Mouse (Mus musculus) inflammation-experienced regulatory T-cells, adult 6 months (primary cell): ENCODE data around the gene Hspa1a. TPM values are rescaled to one million over a fixed set of nuclear protein-coding genes. Genes with fewer than 3 reads are reported as not detected.

Experiments used
- ATAC-seq: one replicate; pipeline ENCODE4 v1.8.0; 2017
- polyA plus RNA-seq, 3 experiments: library from polyadenylated mRNA; unstranded; fragments of 100-300 nt; shearing (Covaris generic); gene quantifications; one replicate each; pipeline ENCODE4 v1.2.1; 2017

Gene Hspa1a
- polyA plus RNA-seq, 3 experiments from 2014 or later: 0.74 to 2.3 (median 1.1) TPM

GRCm38 (mm10) chr17:34946486-34947140, 25.3 kb downstream of the Hspa1a start:
- ATAC-seq: no peak

- no peak for ATAC-seq
Measured at GRCm38 (mm10) chr17:34944362-34944761, 27.6 kb downstream of the Hspa1a start.

GRCm38 (mm10) chr17:34943128-34943815, 28.7 kb downstream of the Hspa1a start:
- ATAC-seq: no peak

- ATAC-seq: no peak
Measured at GRCm38 (mm10) chr17:34941344-34942041, 30.5 kb downstream of the Hspa1a start.

- no peak for ATAC-seq
Measured at GRCm38 (mm10) chr17:34937960-34938505, 33.9 kb downstream of the Hspa1a start.

- no peak for ATAC-seq
Measured at GRCm38 (mm10) chr17:34934830-34935229, 37.1 kb downstream of the Hspa1a start.

GRCm38 (mm10) chr17:34934031-34934430, 37.9 kb downstream of the Hspa1a start:
- ATAC-seq: no peak

- no peak for ATAC-seq
Measured at GRCm38 (mm10) chr17:34932287-34932686, 39.7 kb downstream of the Hspa1a start.

GRCm38 (mm10) chr17:34931735-34932098, 40.2 kb downstream of the Hspa1a start:
- ATAC-seq: peak; percentile 34

- ATAC-seq: peak; percentile 99
Measured at GRCm38 (mm10) chr17:34931061-34931734, 40.8 kb downstream of the Hspa1a start, which contains the start of gene Neu1. Gene Neu1 (plus strand): TSS chr17:34931253.

GRCm38 (mm10) chr17:34928841-34929240, 43.1 kb downstream of the Hspa1a start:
- ATAC-seq: no peak

GRCm38 (mm10) chr17:34927306-34928019, 44.5 kb downstream of the Hspa1a start:
- ATAC-seq: no peak

- ATAC-seq: no peak
Measured at GRCm38 (mm10) chr17:34924258-34924657, 47.7 kb downstream of the Hspa1a start.

- ATAC-seq: no peak
Measured at GRCm38 (mm10) chr17:34922939-34923338, 49.0 kb downstream of the Hspa1a start.

Other genes starting within 250 kb of the Hspa1a start
- gene C4b, start 228.3 kb downstream of the Hspa1a start, polyA plus RNA-seq: under 1 TPM in 1 of 3 experiments, not detected in 2; 0.08 TPM
- gene Cyp21a1, start 167.6 kb downstream of the Hspa1a start, polyA plus RNA-seq: not detected
- gene Stk19, start 135.2 kb downstream of the Hspa1a start, polyA plus RNA-seq: 10 to 100 TPM; 30.4 to 44.5 (median 37.2) TPM
- gene Dxo, start 135.1 kb downstream of the Hspa1a start, polyA plus RNA-seq: 10 to 100 TPM; 23.9 to 29.0 (median 27.1) TPM
- gene Skiv2l, start 121.9 kb downstream of the Hspa1a start, polyA plus RNA-seq: 10 to 100 TPM; 28.6 to 34.2 (median 33.7) TPM
- gene Nelfe, start 121.8 kb downstream of the Hspa1a start, polyA plus RNA-seq: 10 to 100 TPM; 40.1 to 65.0 (median 47.0) TPM
- 1 to 10 TPM in 1 of 3 experiments, under 1 TPM in 2; 0.24 to 2.6 (median 0.37) TPM for gene Cfb, start 109.6 kb downstream of the Hspa1a start, polyA plus RNA-seq
- gene Zbtb12, start 92.7 kb downstream of the Hspa1a start, polyA plus RNA-seq: not detected
- under 1 TPM in 1 of 3 experiments, not detected in 2; 0.26 TPM for gene Gm20547, start 90.1 kb downstream of the Hspa1a start, polyA plus RNA-seq
- 1 to 10 TPM in 1 of 3 experiments, not detected in 2; 1.4 TPM for gene C2, start 73.9 kb downstream of the Hspa1a start, polyA plus RNA-seq
- gene Ehmt2, start 73.7 kb downstream of the Hspa1a start, polyA plus RNA-seq: 10 to 100 TPM; 27.1 to 32.6 (median 29.4) TPM
- gene Slc44a4, start 57.7 kb downstream of the Hspa1a start, polyA plus RNA-seq: not detected
- gene Neu1, start 40.9 kb downstream of the Hspa1a start, polyA plus RNA-seq: 10 to 100 TPM; 12.8 to 28.2 (median 27.6) TPM
- gene Hspa1b, start 12.9 kb downstream of the Hspa1a start, polyA plus RNA-seq: under 1 TPM; 0.53 to 0.85 (median 0.80) TPM
- gene Gm20481, start 2.2 kb downstream of the Hspa1a start, polyA plus RNA-seq: under 1 TPM in 1 of 3 experiments, not detected in 2; 0.94 TPM
- not detected for gene Hspa1l, start 547 bp upstream of the Hspa1a start, polyA plus RNA-seq
- gene Lsm2, start 9.7 kb upstream of the Hspa1a start, polyA plus RNA-seq: 10 to 100 TPM; 37.7 to 67.4 (median 40.0) TPM
- gene Vars, start 28.8 kb upstream of the Hspa1a start, polyA plus RNA-seq: 10 to 100 TPM; 27.2 to 30.9 (median 30.8) TPM
- under 1 TPM in 2 of 3 experiments, not detected in 1; 0.10 to 0.28 TPM for gene Vwa7, start 44.4 kb upstream of the Hspa1a start, polyA plus RNA-seq
- gene Sapcd1, start 55.9 kb upstream of the Hspa1a start, polyA plus RNA-seq: 1 to 10 TPM in 2 of 3 experiments, under 1 TPM in 1; 0.54 to 2.6 (median 1.4) TPM
- gene Msh5, start 74.6 kb upstream of the Hspa1a start, polyA plus RNA-seq: 1 to 10 TPM; 1.3 to 1.4 (median 1.4) TPM
- gene Clic1, start 77.8 kb upstream of the Hspa1a start, polyA plus RNA-seq: 100 to 1,000 TPM; 487 to 766 (median 514) TPM
- gene Ddah2, start 86.9 kb upstream of the Hspa1a start, polyA plus RNA-seq: 1 to 10 TPM in 2 of 3 experiments, under 1 TPM in 1; 0.91 to 3.0 (median 1.3) TPM
- gene Ly6g6c, start 93.2 kb upstream of the Hspa1a start, polyA plus RNA-seq: not detected
- gene Mpig6b, start 94.0 kb upstream of the Hspa1a start, polyA plus RNA-seq: not detected
- gene Ly6g6e, start 104.7 kb upstream of the Hspa1a start, polyA plus RNA-seq: not detected
- gene Ly6g6d, start 105.9 kb upstream of the Hspa1a start, polyA plus RNA-seq: not detected
- not detected for gene Ly6g6f, start 113.5 kb upstream of the Hspa1a start, polyA plus RNA-seq
- gene Abhd16a, start 117.1 kb upstream of the Hspa1a start, polyA plus RNA-seq: 10 to 100 TPM; 22.3 to 26.3 (median 25.6) TPM
- gene Ly6g5c, start 136.1 kb upstream of the Hspa1a start, polyA plus RNA-seq: not detected
- gene Ly6g5b, start 143.3 kb upstream of the Hspa1a start, polyA plus RNA-seq: 1 to 10 TPM; 1.9 to 8.9 (median 3.9) TPM
- gene Gpank1, start 149.3 kb upstream of the Hspa1a start, polyA plus RNA-seq: 10 to 100 TPM; 57.1 to 87.4 (median 74.3) TPM
- 100 to 1,000 TPM; 246 to 346 (median 344) TPM for gene Csnk2b, start 149.9 kb upstream of the Hspa1a start, polyA plus RNA-seq
- 10 to 100 TPM; 20.0 to 27.1 (median 25.1) TPM for gene D17H6S53E, start 154.2 kb upstream of the Hspa1a start, polyA plus RNA-seq
- gene Apom, start 159.9 kb upstream of the Hspa1a start, polyA plus RNA-seq: not detected
- 10 to 100 TPM; 25.4 to 33.8 (median 29.1) TPM for gene Bag6, start 163.0 kb upstream of the Hspa1a start, polyA plus RNA-seq
- gene Prrc2a, start 192.7 kb upstream of the Hspa1a start, polyA plus RNA-seq: 100 to 1,000 TPM in 1 of 3 experiments, 10 to 100 TPM in 2; 47.1 to 105 (median 47.2) TPM
- gene Aif1, start 203.9 kb upstream of the Hspa1a start, polyA plus RNA-seq: 1 to 10 TPM in 2 of 3 experiments, under 1 TPM in 1; 0.79 to 5.4 (median 2.1) TPM
- 10 to 100 TPM in 1 of 3 experiments, 1 to 10 TPM in 2; 6.4 to 11.2 (median 8.8) TPM for gene Lst1, start 216.3 kb upstream of the Hspa1a start, polyA plus RNA-seq
- gene Ltb, start 222.3 kb upstream of the Hspa1a start, polyA plus RNA-seq: 100 to 1,000 TPM; 112 to 242 (median 186) TPM
- 10 to 100 TPM; 20.9 to 28.8 (median 24.9) TPM for gene Tnf, start 229.9 kb upstream of the Hspa1a start, polyA plus RNA-seq
- gene Lta, start 233.2 kb upstream of the Hspa1a start, polyA plus RNA-seq: 100 to 1,000 TPM in 1 of 3 experiments, 10 to 100 TPM in 2; 34.4 to 113 (median 95.2) TPM
- under 1 TPM in 2 of 3 experiments, not detected in 1; 0.67 to 0.68 TPM for gene Gm16181, start 248.7 kb upstream of the Hspa1a start, polyA plus RNA-seq